Mouse (Mus musculus): ENCODE measurements around the gene Sf3a2. TPM values are rescaled to one million over a fixed set of nuclear protein-coding genes. Genes with fewer than 3 reads are reported as not detected.

The Sf3a2 gene
- polyA plus RNA-seq, 1 experiment from 2014 or later, result 44.7 TPM

DNA sequence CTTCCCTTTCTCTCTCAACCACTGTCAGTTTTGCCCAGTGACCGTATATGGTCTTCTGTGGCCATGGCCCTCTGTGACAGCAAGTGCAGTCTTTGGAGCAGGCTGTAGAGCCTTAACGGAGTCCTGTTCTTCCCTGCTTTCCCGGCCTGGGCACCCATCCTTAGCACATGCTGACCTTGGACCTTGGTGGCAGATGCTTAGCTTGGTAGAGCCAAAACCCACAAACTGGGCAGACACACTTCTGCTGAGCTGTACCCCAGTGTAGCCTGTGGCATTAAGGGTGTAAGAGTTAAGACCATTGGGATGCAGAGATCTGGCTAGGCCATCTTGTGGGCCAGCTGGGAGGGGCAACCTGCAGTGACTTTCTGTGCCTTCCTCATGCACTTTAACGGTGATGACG, 24.2 kb upstream of the Sf3a2 start:
- Histone ChIP-seq H3K4me1 (ENCODE audit: control insufficient read depth, insufficient read depth, low read depth, low read length) (no peaks in the 10 kb centered on the region), H3K9me3 (ENCODE audit: control insufficient read depth, low read length) (no peaks in the 10 kb centered on the region), H3K4me3 (ENCODE audit: low read length) (no peak overlapping the region), H3K9ac (ENCODE audit: low read depth, low read length) (no peak overlapping the region), H3K36me3 (ENCODE audit: control insufficient read depth, insufficient read depth, low read length) (peaks cover 43% of the 10 kb centered on the region), H3K27me3 (replicated peaks; ENCODE audit: control insufficient read depth, insufficient read depth, low read length) (no peaks in the 10 kb centered on the region), H3K27ac (ENCODE audit: low read depth, low read length) (no peak overlapping the region), H3K4me2 (ENCODE audit: low read length) (no peak overlapping the region)
- no peak for ATAC-seq
- WGBS, result 86% methylated on average over 5 of the region's 5 CpGs

DNA sequence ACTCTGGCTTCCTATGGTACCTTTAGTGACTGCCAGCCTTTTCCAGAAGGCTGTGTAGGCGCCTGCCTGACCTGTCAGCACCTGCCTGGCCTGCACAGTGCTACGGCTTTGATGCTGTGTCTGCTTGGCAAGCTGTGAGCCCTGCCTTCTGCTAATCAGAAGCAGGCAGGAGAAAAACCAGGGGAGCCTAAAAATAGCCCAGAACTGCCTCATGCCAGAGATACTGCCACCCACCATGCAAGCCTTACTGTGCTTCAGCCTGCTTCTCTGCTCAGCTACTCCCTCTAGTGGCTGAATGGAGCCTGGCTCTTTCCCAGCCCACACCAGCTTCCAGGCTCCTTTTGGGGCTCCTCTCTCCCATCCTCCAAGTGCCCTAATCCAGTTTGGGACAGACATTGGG, 23.4 kb upstream of the Sf3a2 start:
- Histone ChIP-seq H3K27ac (ENCODE audit: low read depth, low read length) (no peak overlapping the region), H3K4me1 (ENCODE audit: control insufficient read depth, insufficient read depth, low read depth, low read length) (no peaks in the 10 kb centered on the region), H3K36me3 (ENCODE audit: control insufficient read depth, insufficient read depth, low read length) (peaks cover 39% of the 10 kb centered on the region), H3K4me2 (ENCODE audit: low read length) (no peak overlapping the region), H3K9me3 (ENCODE audit: control insufficient read depth, low read length) (no peaks in the 10 kb centered on the region), H3K9ac (ENCODE audit: low read depth, low read length) (no peak overlapping the region), H3K4me3 (ENCODE audit: low read length) (no peak overlapping the region), H3K27me3 (replicated peaks; ENCODE audit: control insufficient read depth, insufficient read depth, low read length) (no peaks in the 10 kb centered on the region)
- 61% methylated on average over 2 of the region's 2 CpGs for WGBS
- peak; percentile 79 for ATAC-seq

DNA sequence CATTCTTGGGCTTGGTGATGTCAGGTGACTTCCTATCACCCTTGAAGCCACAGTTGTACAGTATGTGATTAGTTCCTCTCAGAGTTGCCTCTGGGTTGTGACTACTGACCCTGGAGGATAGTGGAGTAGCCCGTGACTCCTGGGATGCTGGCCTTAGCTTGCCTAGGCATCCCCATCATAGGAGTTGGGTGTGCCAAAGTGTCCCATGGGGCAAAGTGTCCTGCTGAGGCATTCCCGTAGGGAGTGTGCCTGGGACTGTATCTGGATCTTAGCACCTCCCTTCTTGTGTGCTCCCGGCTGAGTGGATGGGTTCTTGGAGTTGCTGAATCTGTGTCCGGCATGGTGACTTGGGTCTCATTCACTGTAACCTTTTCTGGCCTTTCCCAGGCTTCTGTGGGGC, 23.0 kb upstream of the Sf3a2 start:
- WGBS, result 88% methylated on average over 4 of the region's 4 CpGs
- peak; percentile 41; the same call in 1 of the 2 replicates for ATAC-seq

DNA sequence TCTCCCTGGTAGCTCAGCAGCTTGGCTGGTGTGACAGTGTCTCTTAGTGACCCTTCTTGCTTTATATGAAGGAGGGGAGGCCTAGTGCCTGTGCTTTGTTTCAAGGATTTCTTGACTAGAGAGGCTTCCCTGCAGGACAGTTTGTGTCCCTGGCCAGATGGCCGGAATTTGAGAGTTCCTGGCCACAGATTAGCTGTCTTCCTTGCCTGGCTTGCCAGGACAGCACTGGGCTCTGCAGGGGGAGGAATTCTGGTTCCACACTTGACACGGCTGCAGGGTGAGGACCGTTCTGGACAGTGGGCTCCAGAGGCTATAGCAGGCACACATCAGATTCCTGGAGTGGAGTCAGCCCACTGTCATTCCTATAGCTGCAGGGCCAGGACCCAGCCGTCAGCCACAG, 22.3 kb upstream of the Sf3a2 start:
- H3K36me3 ChIP-seq (ENCODE audit: control insufficient read depth, insufficient read depth, low read length), result peaks cover 32% of the 10 kb centered on the region
- H3K9me3 ChIP-seq (ENCODE audit: control insufficient read depth, low read length), result no peaks in the 10 kb centered on the region
- no peak overlapping the region for H3K9ac ChIP-seq (ENCODE audit: low read depth, low read length)
- 95% methylated on average over 4 of the region's 4 CpGs for WGBS
- H3K27ac ChIP-seq (ENCODE audit: low read depth, low read length), result no peak overlapping the region
- H3K4me3 ChIP-seq (ENCODE audit: low read length), result no peak overlapping the region
- no peaks in the 10 kb centered on the region for H3K27me3 ChIP-seq (replicated peaks; ENCODE audit: control insufficient read depth, insufficient read depth, low read length)
- ATAC-seq, result no peak
- no peaks in the 10 kb centered on the region for H3K4me1 ChIP-seq (ENCODE audit: control insufficient read depth, insufficient read depth, low read depth, low read length)
- no peak overlapping the region for H3K4me2 ChIP-seq (ENCODE audit: low read length)

More for the DNA sequence above, 23.0 kb upstream of the Sf3a2 start:
- H3K4me3 ChIP-seq (ENCODE audit: low read length), result no peak overlapping the region
- H3K9me3 ChIP-seq (ENCODE audit: control insufficient read depth, low read length), result no peaks in the 10 kb centered on the region
- no peaks in the 10 kb centered on the region for H3K4me1 ChIP-seq (ENCODE audit: control insufficient read depth, insufficient read depth, low read depth, low read length)
- no peak overlapping the region for H3K9ac ChIP-seq (ENCODE audit: low read depth, low read length)
- H3K27me3 ChIP-seq (replicated peaks; ENCODE audit: control insufficient read depth, insufficient read depth, low read length), result no peaks in the 10 kb centered on the region
- no peak overlapping the region for H3K4me2 ChIP-seq (ENCODE audit: low read length)
- no peak overlapping the region for H3K27ac ChIP-seq (ENCODE audit: low read depth, low read length)
- H3K36me3 ChIP-seq (ENCODE audit: control insufficient read depth, insufficient read depth, low read length), result peaks cover 37% of the 10 kb centered on the region

DNA sequence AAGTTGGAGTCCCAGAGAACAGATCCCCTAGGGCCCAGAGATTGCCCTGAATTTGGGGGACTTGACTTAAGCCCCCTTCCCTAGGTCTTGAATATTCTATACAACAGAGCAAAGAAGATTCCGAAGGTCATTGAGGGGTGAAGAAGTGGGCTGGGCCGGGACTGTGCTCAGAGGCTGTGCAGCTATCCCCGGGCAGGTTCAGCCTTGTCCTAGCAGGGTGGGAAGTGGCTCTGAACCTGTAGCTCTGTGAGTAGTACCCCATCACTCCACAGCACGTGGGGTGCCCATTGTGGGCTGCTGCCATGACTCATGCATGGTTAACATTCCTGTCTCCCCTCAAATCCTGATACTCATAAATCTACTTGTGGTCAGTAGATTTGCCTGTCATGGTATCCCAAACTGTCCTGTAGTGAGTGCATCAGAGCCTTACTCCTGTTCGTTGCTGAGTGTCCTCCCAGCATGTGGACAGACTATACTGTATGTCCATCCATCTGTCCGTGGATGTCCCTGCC, 21.6 kb upstream of the Sf3a2 start:
- no peaks in the 10 kb centered on the region for H3K4me1 ChIP-seq (ENCODE audit: control insufficient read depth, insufficient read depth, low read depth, low read length)
- no peak for ATAC-seq
- no peak overlapping the region for H3K4me3 ChIP-seq (ENCODE audit: low read length)
- H3K27me3 ChIP-seq (replicated peaks; ENCODE audit: control insufficient read depth, insufficient read depth, low read length), result no peaks in the 10 kb centered on the region
- H3K27ac ChIP-seq (ENCODE audit: low read depth, low read length), result no peak overlapping the region
- 93% methylated on average over 6 of the region's 6 CpGs for WGBS
- no peaks in the 10 kb centered on the region for H3K9me3 ChIP-seq (ENCODE audit: control insufficient read depth, low read length)
- H3K36me3 ChIP-seq (ENCODE audit: control insufficient read depth, insufficient read depth, low read length), result peaks cover 32% of the 10 kb centered on the region
- no peak overlapping the region for H3K9ac ChIP-seq (ENCODE audit: low read depth, low read length)
- H3K4me2 ChIP-seq (ENCODE audit: low read length), result no peak overlapping the region

DNA sequence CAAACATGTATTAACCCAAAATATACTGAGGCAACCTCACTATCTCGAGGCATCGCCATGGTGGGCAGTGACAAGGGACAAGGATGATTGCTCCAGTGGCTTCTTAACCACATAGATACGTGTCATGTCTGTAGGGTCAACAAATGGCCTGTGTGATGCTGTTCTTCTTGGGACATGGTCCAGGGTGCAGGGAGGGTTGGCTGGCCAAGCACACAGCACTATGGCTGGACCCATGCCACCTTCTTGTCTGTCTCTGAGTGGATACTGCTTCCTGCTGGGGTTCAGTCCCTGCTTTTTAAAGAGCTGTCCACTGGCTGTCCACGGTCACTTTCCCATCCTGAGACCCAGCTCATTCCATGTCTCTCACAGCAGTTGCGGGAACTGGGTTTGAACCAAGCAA, 20.9 kb upstream of the Sf3a2 start:
- WGBS, result 90% methylated on average over 5 of the region's 5 CpGs
- H3K4me2 ChIP-seq (ENCODE audit: low read length), result no peak overlapping the region
- H3K27me3 ChIP-seq (replicated peaks; ENCODE audit: control insufficient read depth, insufficient read depth, low read length), result no peaks in the 10 kb centered on the region
- peaks cover 33% of the 10 kb centered on the region for H3K36me3 ChIP-seq (ENCODE audit: control insufficient read depth, insufficient read depth, low read length)
- H3K4me3 ChIP-seq (ENCODE audit: low read length), result no peak overlapping the region
- ATAC-seq, result no peak
- H3K27ac ChIP-seq (ENCODE audit: low read depth, low read length), result no peak overlapping the region
- no peak overlapping the region for H3K9ac ChIP-seq (ENCODE audit: low read depth, low read length)
- H3K4me1 ChIP-seq (ENCODE audit: control insufficient read depth, insufficient read depth, low read depth, low read length), result no peaks in the 10 kb centered on the region
- no peaks in the 10 kb centered on the region for H3K9me3 ChIP-seq (ENCODE audit: control insufficient read depth, low read length)

DNA sequence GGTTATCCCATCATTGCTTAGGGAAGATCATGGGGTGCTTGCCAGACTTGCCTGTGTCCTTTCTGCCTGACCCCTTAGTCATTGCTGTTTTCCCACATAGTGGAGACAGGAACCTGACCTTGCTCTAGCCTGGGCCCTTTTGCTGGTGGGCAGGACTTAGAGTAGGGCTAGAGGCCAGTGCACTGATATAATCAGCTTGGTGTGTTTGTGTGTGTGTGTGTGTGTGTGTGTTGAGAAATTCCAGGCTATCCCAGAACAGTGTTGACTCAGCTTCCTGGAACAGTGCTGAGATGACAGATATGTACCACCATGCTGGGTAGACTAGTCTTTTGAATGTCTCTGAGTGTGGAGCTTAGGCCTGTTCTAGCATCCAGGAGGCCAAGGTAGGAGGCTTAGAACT, 18.4 kb upstream of the Sf3a2 start:
- no peak for ATAC-seq
- no peaks in the 10 kb centered on the region for H3K9me3 ChIP-seq (ENCODE audit: control insufficient read depth, low read length)
- no peak overlapping the region for H3K4me2 ChIP-seq (ENCODE audit: low read length)
- no peaks in the 10 kb centered on the region for H3K27me3 ChIP-seq (replicated peaks; ENCODE audit: control insufficient read depth, insufficient read depth, low read length)
- H3K4me1 ChIP-seq (ENCODE audit: control insufficient read depth, insufficient read depth, low read depth, low read length), result no peaks in the 10 kb centered on the region
- peaks cover 43% of the 10 kb centered on the region for H3K36me3 ChIP-seq (ENCODE audit: control insufficient read depth, insufficient read depth, low read length)
- H3K4me3 ChIP-seq (ENCODE audit: low read length), result no peak overlapping the region
- no peak overlapping the region for H3K9ac ChIP-seq (ENCODE audit: low read depth, low read length)
- H3K27ac ChIP-seq (ENCODE audit: low read depth, low read length), result no peak overlapping the region

DNA sequence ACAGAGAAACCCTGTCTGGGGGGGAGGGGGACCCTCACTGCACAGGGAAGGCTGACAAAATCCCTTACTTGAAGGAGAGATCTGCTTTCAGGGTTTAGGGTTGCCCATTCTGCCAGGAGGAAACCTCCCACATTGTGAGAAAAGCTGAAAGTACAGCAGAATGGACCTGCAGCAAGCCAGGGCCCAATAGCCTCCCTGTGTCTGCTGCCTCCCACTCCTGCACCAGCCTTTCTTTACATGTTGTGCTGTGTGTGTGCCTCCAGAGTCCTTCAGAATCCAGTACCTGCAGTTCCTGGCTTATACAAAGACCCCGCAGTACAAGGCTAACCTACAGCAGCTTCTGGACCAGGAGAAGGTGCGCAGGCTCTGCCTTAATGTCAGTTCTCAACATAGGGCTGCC, 13.7 kb upstream of the Sf3a2 start:
- Histone ChIP-seq H3K4me3 (ENCODE audit: low read length) (no peak overlapping the region), H3K9ac (ENCODE audit: low read depth, low read length) (no peak overlapping the region), H3K27ac (ENCODE audit: low read depth, low read length) (no peak overlapping the region), H3K4me2 (ENCODE audit: low read length) (no peak overlapping the region), H3K36me3 (ENCODE audit: control insufficient read depth, insufficient read depth, low read length) (peaks cover 60% of the 10 kb centered on the region), H3K4me1 (ENCODE audit: control insufficient read depth, insufficient read depth, low read depth, low read length) (no peaks in the 10 kb centered on the region), H3K27me3 (replicated peaks; ENCODE audit: control insufficient read depth, insufficient read depth, low read length) (no peaks in the 10 kb centered on the region), H3K9me3 (ENCODE audit: control insufficient read depth, low read length) (no peaks in the 10 kb centered on the region)
- 97% methylated on average over 2 of the region's 2 CpGs for WGBS
- no peak for ATAC-seq

DNA sequence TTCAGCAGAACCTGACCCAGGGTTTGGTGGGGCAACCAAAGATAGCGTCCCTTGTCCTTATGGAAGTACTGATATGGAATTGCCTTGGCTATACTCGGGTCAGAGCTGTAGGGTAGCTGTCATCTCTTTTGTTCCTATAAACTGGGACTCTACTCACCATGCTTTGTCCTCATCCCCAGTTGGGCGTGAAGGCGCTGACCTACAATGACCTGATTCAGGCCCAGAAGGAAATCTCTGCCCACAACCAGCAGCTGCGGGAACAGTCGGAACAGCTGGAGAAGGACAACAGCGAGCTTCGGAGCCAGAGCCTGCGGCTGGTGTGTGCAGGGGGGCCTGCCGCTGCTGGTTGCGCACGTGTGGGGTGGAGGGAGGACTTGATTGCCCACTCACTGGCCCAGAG, 13.1 kb upstream of the Sf3a2 start:
- Histone ChIP-seq H3K9ac (ENCODE audit: low read depth, low read length) (no peak overlapping the region), H3K4me2 (ENCODE audit: low read length) (no peak overlapping the region), H3K9me3 (ENCODE audit: control insufficient read depth, low read length) (no peaks in the 10 kb centered on the region), H3K4me1 (ENCODE audit: control insufficient read depth, insufficient read depth, low read depth, low read length) (no peaks in the 10 kb centered on the region), H3K4me3 (ENCODE audit: low read length) (no peak overlapping the region), H3K36me3 (ENCODE audit: control insufficient read depth, insufficient read depth, low read length) (peaks cover 63% of the 10 kb centered on the region), H3K27me3 (replicated peaks; ENCODE audit: control insufficient read depth, insufficient read depth, low read length) (no peaks in the 10 kb centered on the region), H3K27ac (ENCODE audit: low read depth, low read length) (no peak overlapping the region)
- WGBS, result 56% methylated on average over 12 of the region's 12 CpGs
- no peak for ATAC-seq

DNA sequence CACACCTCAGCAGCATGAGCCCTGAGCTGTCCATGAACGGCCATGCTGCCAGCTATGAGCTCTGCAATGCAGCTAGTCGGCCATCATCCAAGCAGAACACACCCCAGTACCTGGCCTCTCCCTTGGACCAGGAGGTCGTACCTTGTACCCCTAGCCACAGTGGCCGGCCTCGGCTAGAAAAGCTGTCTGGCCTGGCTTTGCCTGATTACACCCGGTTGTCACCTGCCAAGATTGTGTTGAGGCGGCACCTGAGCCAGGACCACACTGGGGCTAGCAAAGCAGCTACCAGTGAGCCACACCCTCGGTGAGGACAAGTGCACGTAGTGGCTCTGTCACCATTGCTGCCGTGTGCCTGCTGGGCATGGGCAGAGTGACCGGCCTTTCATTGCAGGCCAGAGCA, 12.0 kb upstream of the Sf3a2 start:
- ATAC-seq, result no peak
- H3K4me3 ChIP-seq (ENCODE audit: low read length), result no peak overlapping the region
- no peaks in the 10 kb centered on the region for H3K9me3 ChIP-seq (ENCODE audit: control insufficient read depth, low read length)
- no peak overlapping the region for H3K27ac ChIP-seq (ENCODE audit: low read depth, low read length)
- 97% methylated on average over 11 of the region's 11 CpGs for WGBS
- H3K36me3 ChIP-seq (ENCODE audit: control insufficient read depth, insufficient read depth, low read length), result peaks cover 70% of the 10 kb centered on the region
- no peak overlapping the region for H3K4me2 ChIP-seq (ENCODE audit: low read length)
- no peaks in the 10 kb centered on the region for H3K27me3 ChIP-seq (replicated peaks; ENCODE audit: control insufficient read depth, insufficient read depth, low read length)
- no peaks in the 10 kb centered on the region for H3K4me1 ChIP-seq (ENCODE audit: control insufficient read depth, insufficient read depth, low read depth, low read length)
- no peak overlapping the region for H3K9ac ChIP-seq (ENCODE audit: low read depth, low read length)
